Mouse (Mus musculus) right cerebral cortex, postnatal 14 days (tissue): ENCODE data around the gene Drap1.
A peak's percentile ranks its signal among the peaks of the same experiment; 100 is the strongest.

ENCODE experiments used
- DNase-seq: peaks from one replicate; pipeline ENCODE4 v3.0.0; 2022

Drap1 gene

GRCm38 (mm10) chr19:5448354-5449150, 23.8 kb upstream of the Drap1 start:
- DNase-seq: no peak

- DNase-seq: peak; percentile 66
These were observed 23.0 kb upstream of the Drap1 start, which contains the start of gene Fosl1 for GRCm38 (mm10) chr19:5447515-5448353. Fosl1 (plus strand) TSS chr19:5447547.

- no peak for DNase-seq
These were observed 21.0 kb upstream of the Drap1 start for GRCm38 (mm10) chr19:5445747-5446146.

- DNase-seq: no peak
These were observed 20.2 kb upstream of the Drap1 start for GRCm38 (mm10) chr19:5444954-5445353.

- no peak for DNase-seq
These were observed 19.7 kb upstream of the Drap1 start for GRCm38 (mm10) chr19:5444371-5444908.

- DNase-seq: no peak
These were observed 9.2 kb upstream of the Drap1 start for GRCm38 (mm10) chr19:5433951-5434350.

- DNase-seq: no peak
These were observed 8.4 kb upstream of the Drap1 start for GRCm38 (mm10) chr19:5432992-5433852.

GRCm38 (mm10) chr19:5431911-5432464, 7.2 kb upstream of the Drap1 start:
- no peak for DNase-seq

GRCm38 (mm10) chr19:5430408-5430807, 5.6 kb upstream of the Drap1 start:
- DNase-seq: no peak

- DNase-seq: peak; percentile 19
These were observed 5.0 kb upstream of the Drap1 start for GRCm38 (mm10) chr19:5429806-5430205.

- no peak for DNase-seq
These were observed 4.4 kb upstream of the Drap1 start for GRCm38 (mm10) chr19:5429219-5429618.

- no peak for DNase-seq
These were observed 3.3 kb upstream of the Drap1 start for GRCm38 (mm10) chr19:5428083-5428482.

- no peak for DNase-seq
These were observed 2.0 kb upstream of the Drap1 start for GRCm38 (mm10) chr19:5426640-5427290.

- no peak for DNase-seq
These were observed 1.3 kb upstream of the Drap1 start for GRCm38 (mm10) chr19:5425906-5426565.

GRCm38 (mm10) chr19:5424092-5424781, 542 bp downstream of the Drap1 start:
- peak; percentile 63 for DNase-seq

GRCm38 (mm10) chr19:5423561-5423960, 1.2 kb downstream of the Drap1 start:
- no peak for DNase-seq

- no peak for DNase-seq
These were observed 1.8 kb downstream of the Drap1 start for GRCm38 (mm10) chr19:5422895-5423443.

- no peak for DNase-seq
These were observed 2.5 kb downstream of the Drap1 start for GRCm38 (mm10) chr19:5422267-5422666.

GRCm38 (mm10) chr19:5421784-5422183, 3.0 kb downstream of the Drap1 start:
- DNase-seq: no peak

GRCm38 (mm10) chr19:5420579-5420978, 4.2 kb downstream of the Drap1 start:
- no peak for DNase-seq
